Mouse (Mus musculus) G1E (cell line): ENCODE measurements around the gene Plxna2. TPM values are rescaled to one million over a fixed set of nuclear protein-coding genes. Genes with fewer than 3 reads are reported as not detected.

Experiments used
- ATAC-seq: 2 replicates; pipeline ENCODE4 v1.8.0; 2016; ENCODE audit warnings: mild to moderate bottlenecking; ENCODE audit not compliant: insufficient number of reproducible peaks, poor library complexity, low FRiP score, severe bottlenecking; ENCODE audit errors: extremely low read depth
- DNase-seq: peaks from one replicate; pipeline ENCODE4 v3.0.0; 2012; ENCODE audit warnings: low spot score
- H3K27me3 ChIP-seq: 2 replicates; pipeline ENCODE4 v1.6.1; 2012; ENCODE audit warnings: mild to moderate bottlenecking, low read length, inconsistent platforms; ENCODE audit not compliant: insufficient read depth
- H3K36me3 ChIP-seq: replicated peaks from 2 replicates; pipeline ENCODE3; 2012; ENCODE audit warnings: mild to moderate bottlenecking, inconsistent platforms
- H3K4me1 ChIP-seq: 2 replicates; pipeline ENCODE4 v1.6.1; 2012; ENCODE audit warnings: low read depth, low read length, inconsistent platforms, mixed read lengths; ENCODE audit not compliant: insufficient read depth
- H3K4me3 ChIP-seq: 2 replicates; pipeline ENCODE4 v1.5.1; 2012; ENCODE audit warnings: low read depth, mild to moderate bottlenecking, inconsistent platforms, low read length, moderate library complexity, mixed read lengths
- H3K9me3 ChIP-seq: replicated peaks from 2 replicates; pipeline ENCODE4 v1.6.1; 2012; ENCODE audit warnings: inconsistent platforms
- CTCF ChIP-seq: IDR thresholded peaks from 2 replicates; pipeline ENCODE4 v1.5.1; 2012; ENCODE audit warnings: low read depth, low read length, inconsistent platforms, mixed read lengths
- GATA1 ChIP-seq: IDR thresholded peaks from 2 replicates; pipeline ENCODE4 v1.6.1; 2012; ENCODE audit warnings: borderline replicate concordance, low read length, inconsistent platforms, mixed read lengths
- GATA2 ChIP-seq: IDR thresholded peaks from 2 replicates; pipeline ENCODE4 v1.6.1; 2012; ENCODE audit warnings: low read depth, low read length, inconsistent platforms, borderline replicate concordance
- POLR2AphosphoS5 ChIP-seq: IDR thresholded peaks from 2 replicates; pipeline ENCODE4 v1.6.1; 2012; ENCODE audit warnings: low read depth, low read length, inconsistent platforms; ENCODE audit not compliant: insufficient replicate concordance
- TAL1 ChIP-seq: conservative IDR thresholded peaks from 2 replicates; pipeline ENCODE4 v1.6.1; 2012; ENCODE audit warnings: low read depth, low read length, inconsistent platforms, mixed read lengths
- polyA plus RNA-seq: library from polyadenylated mRNA; stranded (reverse); fragments of >175 nt; gene quantifications from 2 replicates; pipeline ENCODE4 v1.2.3, GENCODE M21; 2012
- total RNA-seq, 2 experiments: library from RNA; stranded (forward) in 1 of 2; stranded (reverse) in 1 of 2; fragments of 200-1000 nt in 1 of 2; fragments of >200 nt in 1 of 2; fragmentation: Nextera tagmentation in 1 of 2; gene quantifications; 2 replicates each; pipeline ENCODE4 v1.2.3; 2014 to 2017

The Plxna2 gene
- total and polyA plus RNA-seq, 3 experiments = 0.08 to 0.38 TPM; not detected in 1

DNA sequence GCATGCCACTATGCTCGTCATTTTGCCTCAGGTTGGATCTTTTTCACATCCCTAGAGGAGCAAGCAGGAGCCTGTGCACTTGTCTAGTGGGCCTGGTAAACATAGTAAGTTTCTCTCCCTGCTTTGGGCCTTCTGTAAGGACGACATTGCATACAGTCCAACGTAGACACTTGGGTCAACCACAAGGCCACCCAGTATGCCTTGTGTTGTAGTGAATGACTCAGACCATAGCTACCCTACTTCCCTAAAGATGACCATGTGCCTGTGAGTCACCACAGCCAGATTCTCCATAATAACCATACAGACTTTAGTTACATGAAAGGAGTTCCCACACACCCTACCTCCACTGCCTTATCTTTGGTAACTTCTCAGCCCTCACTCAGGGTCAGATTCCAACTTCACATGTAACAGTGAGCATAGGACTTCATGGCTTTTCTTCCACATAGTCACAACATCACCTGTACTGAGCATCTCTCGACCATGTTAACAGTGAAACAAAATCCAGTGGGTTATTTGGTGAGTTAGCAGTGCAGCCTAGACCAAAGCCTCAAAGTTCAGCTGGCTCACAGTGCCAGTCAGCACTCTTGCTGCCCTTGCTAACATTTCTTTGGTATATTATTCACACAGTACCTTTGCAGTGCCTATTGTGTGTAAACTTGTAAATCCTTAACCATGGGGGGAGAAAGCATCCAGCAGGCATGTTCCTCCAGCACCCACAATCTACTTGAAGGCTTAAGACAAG lies 53.9 kb downstream of the Plxna2 start:
- Histone ChIP-seq H3K9me3 (no peaks in the 10 kb centered on the region), H3K36me3 (no peaks in the 10 kb centered on the region), H3K27me3 (no peaks in the 10 kb centered on the region), H3K4me3 (no peak overlapping the region), H3K4me1 (no peaks in the 10 kb centered on the region)
- DNase-seq (no peak), ATAC-seq (no peak)
- no peak for TF ChIP-seq GATA1

DNA sequence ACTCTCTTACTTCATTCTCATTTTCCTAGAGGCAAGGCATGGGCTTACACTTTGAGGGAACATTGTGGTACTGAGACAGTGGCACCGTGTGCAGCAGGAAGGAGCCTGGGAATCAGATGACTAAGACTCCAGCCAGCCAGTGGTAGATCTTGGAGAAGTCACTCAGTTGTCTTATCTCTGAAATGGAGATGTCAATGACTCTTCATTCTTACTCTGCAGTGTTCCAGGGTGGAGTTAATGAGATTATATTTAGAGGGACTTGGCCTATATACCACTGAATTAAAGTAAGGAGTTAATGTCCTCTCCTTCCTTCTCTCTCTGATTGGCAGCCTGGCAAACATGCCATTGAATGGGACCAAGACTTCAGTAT lies 54.5 kb downstream of the Plxna2 start:
- H3K4me3 ChIP-seq = no peak overlapping the region
- no peaks in the 10 kb centered on the region for H3K27me3 ChIP-seq
- no peak for TF ChIP-seq TAL1
- no peak for TF ChIP-seq POLR2AphosphoS5
- no peak for TF ChIP-seq GATA1
- no peak for TF ChIP-seq CTCF
- H3K36me3 ChIP-seq = no peaks in the 10 kb centered on the region
- no peak for ATAC-seq
- H3K9me3 ChIP-seq = no peaks in the 10 kb centered on the region
- no peaks in the 10 kb centered on the region for H3K4me1 ChIP-seq
- no peak for DNase-seq

DNA sequence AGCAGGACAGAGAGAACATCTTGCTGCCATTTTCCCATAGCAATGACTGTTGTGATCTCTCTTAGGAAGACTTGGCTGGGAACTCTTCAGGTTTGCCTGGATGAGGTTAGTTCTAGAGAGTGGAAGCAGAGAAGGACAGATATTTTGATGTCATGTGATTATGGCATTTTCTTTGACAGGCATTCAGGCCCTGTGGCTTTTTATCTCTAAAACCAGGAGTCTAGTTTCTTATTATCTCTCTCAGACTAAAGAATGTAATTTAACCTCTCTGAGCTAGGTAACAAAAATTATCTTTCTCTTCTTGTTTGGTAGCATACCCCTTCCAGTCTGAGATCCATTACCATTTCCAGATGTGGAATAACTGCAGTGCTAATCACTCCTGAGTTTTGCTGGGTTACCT lies 55.2 kb downstream of the Plxna2 start:
- no peak for TF ChIP-seq TAL1
- TF ChIP-seq POLR2AphosphoS5 = no peak
- no peak for TF ChIP-seq CTCF
- TF ChIP-seq GATA1 = no peak
- no peak for TF ChIP-seq GATA2
- no peak for DNase-seq
- Histone ChIP-seq H3K4me3 (no peak overlapping the region), H3K4me1 (no peaks in the 10 kb centered on the region), H3K9me3 (no peaks in the 10 kb centered on the region), H3K36me3 (no peaks in the 10 kb centered on the region), H3K27me3 (no peaks in the 10 kb centered on the region)
- ATAC-seq = no peak

DNA sequence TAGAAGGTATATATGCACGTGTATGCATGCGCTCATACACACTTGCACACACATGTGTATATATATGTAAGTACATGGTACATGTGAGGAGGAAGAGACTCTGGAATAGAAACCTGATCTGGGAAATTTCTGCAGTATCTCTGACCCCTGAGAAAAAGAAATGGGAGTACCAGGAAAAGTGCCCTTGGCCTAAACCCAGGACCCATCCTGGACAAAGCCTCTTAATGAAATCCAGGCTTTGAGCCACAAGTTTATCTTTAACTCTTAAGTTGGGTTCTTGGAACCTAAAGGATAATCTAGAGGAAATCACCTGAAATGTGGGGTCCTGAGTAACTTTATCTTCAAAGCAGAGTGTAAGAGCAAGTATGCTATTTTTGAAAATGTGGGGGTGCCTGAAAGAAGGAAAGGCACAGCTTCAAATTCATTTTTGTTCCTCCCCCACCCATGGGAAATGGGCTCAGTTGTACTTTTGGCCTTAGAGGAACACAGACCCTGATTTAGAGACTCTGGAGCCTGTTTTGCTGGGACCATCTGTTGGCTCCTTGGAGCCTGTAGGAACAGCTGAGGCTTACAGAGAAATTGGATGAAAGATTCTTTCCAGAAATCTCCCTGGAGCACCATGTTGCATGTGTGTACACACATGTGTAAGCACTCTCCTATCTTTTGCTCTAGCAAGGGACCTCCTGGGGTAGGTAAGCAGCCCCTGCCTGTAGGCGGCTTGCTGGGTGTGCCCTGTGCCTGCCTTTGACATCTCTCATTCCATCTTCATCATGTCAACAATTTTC lies 57.3 kb downstream of the Plxna2 start:
- no peaks in the 10 kb centered on the region for H3K9me3 ChIP-seq
- no peak for TF ChIP-seq GATA2
- no peak for TF ChIP-seq POLR2AphosphoS5
- TF ChIP-seq CTCF = no peak
- TF ChIP-seq TAL1 = no peak
- TF ChIP-seq GATA1 = no peak
- no peak overlapping the region for H3K4me3 ChIP-seq
- H3K36me3 ChIP-seq = no peaks in the 10 kb centered on the region
- no peaks in the 10 kb centered on the region for H3K27me3 ChIP-seq
- H3K4me1 ChIP-seq = no peaks in the 10 kb centered on the region
- DNase-seq = no peak
- no peak for ATAC-seq

DNA sequence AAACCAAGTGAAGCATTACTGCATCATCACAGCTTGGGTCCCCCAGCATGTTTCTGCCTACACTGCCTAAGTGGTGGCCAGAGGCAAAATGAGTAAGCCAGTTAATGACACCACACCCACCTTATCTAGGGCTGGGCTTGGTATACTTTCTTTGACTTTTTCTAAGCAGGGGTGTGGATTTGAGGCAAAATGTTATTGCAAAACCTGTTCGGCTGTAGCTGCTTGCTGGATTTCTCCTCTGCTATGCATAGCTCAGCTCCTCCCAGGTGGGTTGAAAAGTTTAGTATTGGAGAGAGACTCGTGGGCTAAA lies 57.8 kb downstream of the Plxna2 start:
- ATAC-seq (no peak), DNase-seq (no peak)
- H3K4me3 ChIP-seq = no peak overlapping the region
- no peaks in the 10 kb centered on the region for H3K36me3 ChIP-seq
- no peaks in the 10 kb centered on the region for H3K4me1 ChIP-seq
- TF ChIP-seq POLR2AphosphoS5 (no peak), GATA1 (no peak), GATA2 (no peak), TAL1 (no peak), CTCF (no peak)
- H3K9me3 ChIP-seq = no peaks in the 10 kb centered on the region
- H3K27me3 ChIP-seq = no peaks in the 10 kb centered on the region

DNA sequence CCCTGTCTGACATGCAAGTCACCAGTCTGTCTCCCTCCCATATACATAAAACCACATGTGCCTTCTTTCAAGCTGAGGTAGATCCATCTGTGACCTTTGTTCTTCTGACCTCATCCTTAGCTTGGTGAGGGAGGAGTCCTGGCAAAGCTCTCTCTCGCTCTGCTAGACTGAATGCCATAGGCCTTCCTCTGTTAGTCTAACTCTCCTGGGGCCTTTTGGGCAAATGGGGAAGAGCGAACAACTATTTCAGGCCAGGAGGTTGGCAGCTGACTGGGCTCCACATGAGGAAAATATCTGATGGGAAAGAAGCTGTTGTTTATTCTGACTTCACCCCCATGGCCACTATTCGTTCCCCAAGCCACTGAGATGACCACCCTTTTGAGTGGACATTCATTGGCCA lies 59.9 kb downstream of the Plxna2 start:
- H3K27me3 ChIP-seq = no peaks in the 10 kb centered on the region
- H3K9me3 ChIP-seq = no peaks in the 10 kb centered on the region
- no peak for ATAC-seq
- H3K4me3 ChIP-seq = no peak overlapping the region
- TF ChIP-seq TAL1 = no peak
- no peak for TF ChIP-seq CTCF
- no peak for TF ChIP-seq GATA1
- TF ChIP-seq GATA2 = no peak
- no peak for TF ChIP-seq POLR2AphosphoS5
- H3K36me3 ChIP-seq = no peaks in the 10 kb centered on the region
- H3K4me1 ChIP-seq = no peaks in the 10 kb centered on the region
- no peak for DNase-seq

DNA sequence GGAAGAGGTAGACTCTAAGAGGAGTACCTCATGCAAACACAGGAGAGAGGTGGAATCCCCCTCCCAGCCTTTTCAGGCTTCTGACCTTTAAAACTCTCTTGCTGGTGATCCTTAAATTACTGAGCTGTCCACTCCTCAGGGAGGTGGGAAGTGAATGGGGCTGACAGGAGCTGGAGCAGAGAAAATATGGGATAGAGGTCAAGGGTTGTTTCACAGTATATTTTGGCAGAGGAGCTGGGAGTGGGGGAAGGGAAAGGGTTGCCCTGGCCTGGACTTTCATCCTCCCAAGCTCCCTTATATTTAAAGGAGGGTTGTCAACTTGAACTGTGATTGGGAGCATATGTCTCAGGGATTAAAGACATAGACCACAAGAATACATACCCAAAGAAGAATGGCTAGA lies 61.1 kb downstream of the Plxna2 start:
- no peaks in the 10 kb centered on the region for H3K27me3 ChIP-seq
- no peaks in the 10 kb centered on the region for H3K4me1 ChIP-seq
- no peaks in the 10 kb centered on the region for H3K36me3 ChIP-seq
- TF ChIP-seq GATA1 = no peak
- no peak for TF ChIP-seq TAL1
- no peak for TF ChIP-seq POLR2AphosphoS5
- TF ChIP-seq GATA2 = no peak
- ATAC-seq = no peak
- H3K4me3 ChIP-seq = no peak overlapping the region
- no peak for DNase-seq
- no peaks in the 10 kb centered on the region for H3K9me3 ChIP-seq
